Mouse (Mus musculus) intestine, embryonic 15.5 days (tissue): ENCODE results near the gene Rsf1. TPM values are rescaled to one million over a fixed set of nuclear protein-coding genes. Genes with fewer than 3 reads are reported as not detected.
A peak's percentile ranks its signal among the peaks of the same experiment; 100 is the strongest.

Experiments
- ATAC-seq: fragments of 200-750 bp; cut with Nextera tagmentation; 2 replicates; pipeline ENCODE4 v1.8.0; 2017; ENCODE audit warnings: moderate TSS enrichment, moderate library complexity
- H3K27ac ChIP-seq: fragments of 300-500 bp; sonication (generic); 2 replicates; pipeline ENCODE4 v1.5.1; 2015; ENCODE audit warnings: mild to moderate bottlenecking, inconsistent platforms
- H3K27me3 ChIP-seq: fragments of 300-500 bp; sonication (generic); replicated peaks from 2 replicates; pipeline ENCODE4 v1.6.1; 2015; ENCODE audit warnings: inconsistent platforms
- H3K36me3 ChIP-seq: fragments of 300-500 bp; sonication (generic); 2 replicates; pipeline ENCODE4 v1.6.1; 2015; ENCODE audit warnings: inconsistent platforms
- H3K4me1 ChIP-seq: fragments of 300-500 bp; sonication (generic); replicated peaks from 2 replicates; pipeline ENCODE4 v1.6.1; 2015; ENCODE audit warnings: inconsistent platforms
- H3K4me2 ChIP-seq: fragments of 300-500 bp; sonication (generic); replicated peaks from 2 replicates; pipeline ENCODE4 v1.6.1; 2015; ENCODE audit warnings: mild to moderate bottlenecking, inconsistent platforms
- H3K4me3 ChIP-seq: fragments of 300-500 bp; sonication (generic); replicated peaks from 2 replicates; pipeline ENCODE4 v1.5.1; 2015; ENCODE audit warnings: inconsistent platforms
- H3K9ac ChIP-seq: fragments of 300-500 bp; sonication (generic); 2 replicates; pipeline ENCODE4 v1.6.1; 2015; ENCODE audit warnings: inconsistent platforms
- H3K9me3 ChIP-seq: fragments of 300-500 bp; sonication (generic); 2 replicates; pipeline ENCODE4 v1.6.1; 2016; ENCODE audit warnings: inconsistent platforms
- WGBS: fragments of 180-500 bp; shearing (Covaris S2); methylation state at CpG from one replicate; pipeline ENCODE4 v1.1.7; 2015; 5-methylcytosine and 5-hydroxymethylcytosine counted together
- polyA plus RNA-seq: library from polyadenylated mRNA; unstranded; fragments of >200 nt; fragmentation: Nextera tagmentation; extraction: Ambion mirVana; gene quantifications from 2 replicates; pipeline ENCODE4 v1.2.1, GENCODE M21; 2015

Rsf1 gene
- polyA plus RNA-seq, 1 experiment from 2014 or later: 18.8 TPM

DNA sequence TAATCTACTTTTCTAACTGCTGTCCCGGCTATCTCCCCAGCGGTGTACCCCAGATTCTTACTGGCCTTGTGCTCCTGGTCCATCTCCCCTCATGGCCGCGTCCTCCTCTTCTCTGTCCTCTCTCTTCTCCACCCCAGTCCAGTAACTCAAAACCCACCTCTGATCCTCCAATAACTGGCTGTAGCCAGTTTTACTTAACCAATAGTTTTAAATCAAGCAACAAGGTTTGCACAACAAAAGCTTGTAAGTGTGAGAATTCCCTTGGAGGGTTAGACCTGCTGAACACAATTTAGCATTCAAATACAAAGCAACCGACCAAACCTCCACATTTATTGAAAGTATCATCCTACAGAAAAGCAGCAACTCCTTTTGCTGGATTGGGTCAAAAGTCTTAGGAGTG, 68.0 kb downstream of the Rsf1 start:
- Histone ChIP-seq H3K4me3 (no peak overlapping the region), H3K9ac (no peak overlapping the region), H3K4me2 (no peak overlapping the region), H3K27ac (no peak overlapping the region), H3K9me3 (no peaks in the 10 kb centered on the region), H3K27me3 (no peaks in the 10 kb centered on the region), H3K4me1 (no peaks in the 10 kb centered on the region), H3K36me3 (no peaks in the 10 kb centered on the region)
- no peak for ATAC-seq
- 86% methylated on average over 5 of the region's 5 CpGs for WGBS

GRCm38 (mm10) chr7:97650729-97651128, 71.0 kb downstream of the Rsf1 start:
- WGBS: 78% methylated on average over 4 of the region's 4 CpGs
- Histone ChIP-seq H3K4me3 (no peak overlapping the region), H3K36me3 (peaks cover 6% of the 10 kb centered on the region; the same call in 1 of the 2 replicates), H3K4me1 (no peaks in the 10 kb centered on the region), H3K9me3 (no peaks in the 10 kb centered on the region), H3K27me3 (no peaks in the 10 kb centered on the region), H3K9ac (no peak overlapping the region), H3K27ac (no peak overlapping the region), H3K4me2 (no peak overlapping the region)
- no peak for ATAC-seq

- no peak for ATAC-seq
- WGBS: 94% methylated on average over 6 of the region's 6 CpGs
- no peaks in the 10 kb centered on the region for H3K4me1 ChIP-seq
- no peaks in the 10 kb centered on the region for H3K27me3 ChIP-seq
- no peaks in the 10 kb centered on the region for H3K9me3 ChIP-seq
- no peak overlapping the region for H3K4me2 ChIP-seq
- H3K4me3 ChIP-seq: no peak overlapping the region
- peaks cover 6% of the 10 kb centered on the region; the same call in 1 of the 2 replicates for H3K36me3 ChIP-seq
- H3K9ac ChIP-seq: no peak overlapping the region
- H3K27ac ChIP-seq: no peak overlapping the region
Observed at GRCm38 (mm10) chr7:97656144-97656543, 76.5 kb downstream of the Rsf1 start.

DNA sequence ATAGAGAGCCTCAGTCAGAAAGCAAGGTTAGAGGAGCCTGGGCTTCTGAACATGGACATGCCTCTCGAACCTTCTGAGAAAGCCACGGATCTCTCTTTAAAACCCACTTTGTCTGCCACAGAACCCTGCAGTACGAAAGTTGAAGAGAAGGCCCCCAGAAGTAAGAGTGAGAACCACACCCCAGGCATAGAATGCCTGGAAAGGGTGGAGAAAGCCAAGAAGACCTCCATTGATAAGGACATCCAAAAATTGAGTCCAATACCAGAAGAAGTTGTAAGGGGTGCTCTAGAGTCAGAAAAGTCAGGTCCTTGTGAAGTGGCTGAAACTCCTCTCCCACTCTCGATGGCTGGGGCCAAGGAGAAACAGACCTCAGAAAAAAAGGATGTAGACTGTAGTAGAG, 81.9 kb downstream of the Rsf1 start:
- WGBS: 92% methylated on average over 4 of the region's 4 CpGs
- H3K36me3 ChIP-seq: peaks cover 19% of the 10 kb centered on the region
- H3K4me3 ChIP-seq: no peak overlapping the region
- no peaks in the 10 kb centered on the region for H3K9me3 ChIP-seq
- H3K4me2 ChIP-seq: no peak overlapping the region
- no peaks in the 10 kb centered on the region for H3K27me3 ChIP-seq
- no peak overlapping the region for H3K27ac ChIP-seq
- ATAC-seq: no peak
- H3K9ac ChIP-seq: no peak overlapping the region
- H3K4me1 ChIP-seq: no peaks in the 10 kb centered on the region

DNA sequence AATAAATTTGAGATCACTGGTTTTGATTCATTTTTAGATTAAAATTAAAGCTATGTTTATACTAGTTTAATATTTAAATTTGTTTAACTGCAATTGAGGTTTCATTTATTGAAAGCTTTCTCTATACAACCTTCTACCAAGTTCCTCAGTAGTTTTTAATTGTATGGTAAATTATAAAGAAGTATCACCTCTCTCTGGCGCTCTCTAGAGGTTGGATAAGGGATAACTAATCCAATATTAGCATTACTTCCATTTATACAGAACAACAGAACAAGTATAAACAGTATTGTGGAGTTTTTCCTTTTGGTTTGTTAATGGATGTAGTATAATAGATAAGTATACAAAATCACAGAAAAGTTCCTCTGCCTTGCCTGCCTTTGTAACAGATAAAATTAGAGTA, 99.5 kb downstream of the Rsf1 start:
- peaks cover 9% of the 10 kb centered on the region; the same call in 1 of the 2 replicates for H3K36me3 ChIP-seq
- H3K4me1 ChIP-seq: no peaks in the 10 kb centered on the region
- no peaks in the 10 kb centered on the region for H3K27me3 ChIP-seq
- no peak overlapping the region for H3K9ac ChIP-seq
- no peak overlapping the region for H3K27ac ChIP-seq
- no peak for ATAC-seq
- H3K9me3 ChIP-seq: no peaks in the 10 kb centered on the region
- WGBS: 16% methylated on average over 1 of the region's 1 CpGs
- no peak overlapping the region for H3K4me3 ChIP-seq
- no peak overlapping the region for H3K4me2 ChIP-seq

DNA sequence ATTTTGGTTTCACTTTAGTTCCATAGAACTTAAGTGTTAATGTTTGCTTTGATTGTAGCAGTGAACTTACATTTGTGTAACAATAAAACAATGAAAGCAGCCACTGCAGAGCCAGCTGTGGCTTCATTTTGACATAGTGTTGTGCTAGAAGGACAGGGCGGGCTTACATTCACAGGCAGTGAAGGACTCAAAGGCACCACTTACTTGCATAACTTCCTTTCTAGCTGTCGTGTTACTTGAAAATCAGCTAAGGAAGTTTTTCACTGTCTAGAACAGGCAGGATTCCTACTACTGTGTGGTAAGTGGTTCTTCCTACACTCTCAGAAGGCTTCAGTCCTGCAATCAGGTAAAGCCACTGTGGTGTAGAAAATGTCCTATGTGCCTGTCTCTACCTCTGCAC, 108.1 kb downstream of the Rsf1 start:
- no peaks in the 10 kb centered on the region for H3K4me1 ChIP-seq
- 84% methylated on average over 2 of the region's 2 CpGs for WGBS
- H3K9ac ChIP-seq: no peak overlapping the region
- ATAC-seq: no peak
- no peaks in the 10 kb centered on the region for H3K9me3 ChIP-seq
- 0 out of 2 replicates have a peak, but pooled peaks cover 9% of the 10 kb centered on the region for H3K36me3 ChIP-seq
- H3K27ac ChIP-seq: no peak overlapping the region
- H3K4me3 ChIP-seq: no peak overlapping the region
- no peaks in the 10 kb centered on the region for H3K27me3 ChIP-seq
- no peak overlapping the region for H3K4me2 ChIP-seq

DNA sequence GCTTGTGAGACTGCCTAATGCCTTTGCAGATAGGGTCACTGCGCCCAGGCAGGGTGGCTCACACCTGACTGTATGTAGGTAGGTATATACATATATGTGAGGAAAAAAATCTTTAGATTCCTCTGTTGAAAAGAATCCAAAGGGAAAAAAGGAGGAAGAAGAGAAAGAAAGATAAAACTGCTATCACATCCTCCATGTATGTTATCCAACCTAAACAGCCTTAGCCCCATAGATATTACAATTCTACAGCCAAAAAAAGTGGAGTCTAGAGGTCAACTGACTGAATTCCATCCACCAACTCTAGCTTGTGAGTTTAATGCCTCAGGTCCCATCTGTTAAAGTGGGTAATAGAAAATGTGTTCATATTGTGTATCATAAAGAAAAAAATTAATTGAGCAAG, 115.8 kb downstream of the Rsf1 start:
- WGBS: 95% methylated on average over 1 of the region's 1 CpGs
- Histone ChIP-seq H3K36me3 (no peaks in the 10 kb centered on the region), H3K9ac (no peak overlapping the region), H3K4me1 (0 out of 2 replicates have a peak, but pooled peaks cover 5% of the 10 kb centered on the region), H3K4me3 (no peak overlapping the region), H3K27ac (no peak overlapping the region), H3K4me2 (no peak overlapping the region), H3K9me3 (no peaks in the 10 kb centered on the region), H3K27me3 (no peaks in the 10 kb centered on the region)
- ATAC-seq: no peak

GRCm38 (mm10) chr7:97696133-97696505, 116.4 kb downstream of the Rsf1 start:
- peak; percentile 70 for ATAC-seq
- peak overlapping the region; percentile 89 for H3K4me3 ChIP-seq
- peak overlapping the region; percentile 61 for H3K4me2 ChIP-seq
- WGBS: 35% methylated on average over 19 of the region's 19 CpGs
- no peaks in the 10 kb centered on the region for H3K9me3 ChIP-seq
- peak overlapping the region; percentile 24; the same call in 1 of the 2 replicates for H3K9ac ChIP-seq
- no peaks in the 10 kb centered on the region for H3K36me3 ChIP-seq
- 0 out of 2 replicates have a peak, but pooled peaks cover 5% of the 10 kb centered on the region for H3K4me1 ChIP-seq
- no peaks in the 10 kb centered on the region for H3K27me3 ChIP-seq
- H3K27ac ChIP-seq: peak overlapping the region; percentile 34

- Histone ChIP-seq H3K9ac (peak within 1 kb of the TSS; percentile 85), H3K27ac (peak within 1 kb of the TSS; percentile 77), H3K4me1 (0 out of 2 replicates have a peak, but pooled peaks cover 5% of the 10 kb centered on the region), H3K36me3 (no peaks in the 10 kb centered on the region), H3K9me3 (no peaks in the 10 kb centered on the region), H3K27me3 (no peaks in the 10 kb centered on the region), H3K4me3 (peak within 1 kb of the TSS; percentile 89), H3K4me2 (peak within 1 kb of the TSS; percentile 61)
- ATAC-seq: peak; percentile 98
- under 1% methylated on average over 63 of the region's 63 CpGs for WGBS
Observed at GRCm38 (mm10) chr7:97696506-97697254, 117.0 kb downstream of the Rsf1 start, which contains the start of gene Clns1a. TSS of gene Clns1a (plus strand) at chr7:97696634.

GRCm38 (mm10) chr7:97700173-97700572, 120.5 kb downstream of the Rsf1 start:
- H3K36me3 ChIP-seq: no peaks in the 10 kb centered on the region
- WGBS: 91% methylated on average over 4 of the region's 4 CpGs
- H3K4me1 ChIP-seq: 0 out of 2 replicates have a peak, but pooled peaks cover 5% of the 10 kb centered on the region
- H3K9me3 ChIP-seq: no peaks in the 10 kb centered on the region
- no peak overlapping the region for H3K9ac ChIP-seq
- no peak for ATAC-seq
- H3K4me2 ChIP-seq: no peak overlapping the region
- H3K27ac ChIP-seq: no peak overlapping the region
- no peak overlapping the region for H3K4me3 ChIP-seq
- H3K27me3 ChIP-seq: no peaks in the 10 kb centered on the region

GRCm38 (mm10) chr7:97701106-97701505, 121.4 kb downstream of the Rsf1 start:
- Histone ChIP-seq H3K4me3 (no peak overlapping the region), H3K27ac (no peak overlapping the region), H3K27me3 (no peaks in the 10 kb centered on the region), H3K9me3 (no peaks in the 10 kb centered on the region), H3K36me3 (no peaks in the 10 kb centered on the region), H3K4me1 (0 out of 2 replicates have a peak, but pooled peaks cover under 1% of the 10 kb centered on the region), H3K4me2 (no peak overlapping the region), H3K9ac (no peak overlapping the region)
- WGBS: 84% methylated on average over 6 of the region's 6 CpGs
- no peak for ATAC-seq

DNA sequence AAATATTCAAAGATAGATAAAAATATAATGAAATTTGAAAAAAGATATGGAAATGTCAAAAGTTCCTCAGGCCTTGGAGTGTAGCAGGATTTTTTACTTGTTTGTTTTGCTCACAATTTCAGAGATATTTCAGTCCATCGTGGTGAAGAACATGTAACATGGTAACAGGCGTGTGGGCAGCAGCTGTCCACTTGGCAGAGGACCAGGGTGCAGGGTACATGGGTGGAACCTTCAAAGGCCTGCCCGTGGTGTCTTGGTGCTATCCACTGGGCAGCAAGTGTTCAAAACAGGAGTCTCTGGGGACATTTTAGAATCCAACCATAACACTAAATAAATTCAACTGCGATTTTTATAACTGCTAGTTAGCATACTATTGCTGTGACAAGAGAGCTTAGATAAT, 127.4 kb downstream of the Rsf1 start:
- Histone ChIP-seq H3K9me3 (no peaks in the 10 kb centered on the region), H3K36me3 (peaks cover 6% of the 10 kb centered on the region; the same call in 1 of the 2 replicates), H3K4me3 (no peak overlapping the region), H3K27me3 (no peaks in the 10 kb centered on the region), H3K4me1 (no peaks in the 10 kb centered on the region), H3K4me2 (no peak overlapping the region), H3K9ac (no peak overlapping the region), H3K27ac (no peak overlapping the region)
- WGBS: 89% methylated on average over 4 of the region's 4 CpGs
- ATAC-seq: no peak

DNA sequence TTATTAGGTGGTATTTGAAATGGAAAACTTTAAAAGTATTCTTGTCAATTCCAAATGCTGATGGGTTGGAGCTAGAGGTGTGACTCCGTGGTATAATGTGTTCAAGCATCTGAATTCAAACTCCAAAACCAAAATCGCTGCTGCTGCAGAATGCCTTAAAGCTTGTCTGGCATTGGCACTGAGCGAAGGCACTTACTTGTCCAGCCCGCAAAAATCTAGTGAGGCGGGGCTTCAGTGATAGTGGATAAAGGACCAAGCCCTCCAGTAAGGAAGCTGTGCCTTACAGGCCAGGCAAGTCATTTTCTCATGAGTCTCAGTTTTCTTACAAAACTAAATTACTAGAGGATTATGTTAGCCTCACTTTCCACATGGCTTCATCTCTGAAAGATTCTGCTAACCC, 128.1 kb downstream of the Rsf1 start:
- Histone ChIP-seq H3K36me3 (peaks cover 6% of the 10 kb centered on the region; the same call in 1 of the 2 replicates), H3K27ac (no peak overlapping the region), H3K4me3 (no peak overlapping the region), H3K9ac (no peak overlapping the region), H3K4me1 (no peaks in the 10 kb centered on the region), H3K9me3 (no peaks in the 10 kb centered on the region), H3K27me3 (no peaks in the 10 kb centered on the region), H3K4me2 (no peak overlapping the region)
- no peak for ATAC-seq
- 80% methylated on average over 5 of the region's 5 CpGs for WGBS
